Mouse (Mus musculus): ENCODE results near the gene Myh8.
A peak's percentile ranks its signal among the peaks of the same experiment; 100 is the strongest.

Myh8 gene

GRCm38 (mm10) chr11:67276601-67277174 is at the start of gene Myh8:
Gene Myh8, plus strand, starts transcription at chr11:67277124.
- DNase-seq, result no peak

- DNase-seq, result no peak
Observed at GRCm38 (mm10) chr11:67228731-67229130, 48.2 kb upstream of the Myh8 start.

- DNase-seq, result no peak
Observed at GRCm38 (mm10) chr11:67229166-67229565, 47.8 kb upstream of the Myh8 start.

- no peak for DNase-seq
Observed at GRCm38 (mm10) chr11:67229946-67230345, 47.0 kb upstream of the Myh8 start.

- DNase-seq, result no peak
Observed at GRCm38 (mm10) chr11:67235639-67236358, 41.1 kb upstream of the Myh8 start.

- no peak for DNase-seq
Observed at GRCm38 (mm10) chr11:67236799-67237198, 40.1 kb upstream of the Myh8 start.

GRCm38 (mm10) chr11:67237481-67238079 is 39.3 kb upstream of the Myh8 start, which contains the start of gene Myh4:
Gene Myh4, plus strand, starts transcription at chr11:67238029.
- DNase-seq, result no peak

- no peak for DNase-seq
Observed at GRCm38 (mm10) chr11:67241051-67241450, 35.9 kb upstream of the Myh8 start.

- DNase-seq, result no peak
Observed at GRCm38 (mm10) chr11:67253691-67254090, 23.2 kb upstream of the Myh8 start.

GRCm38 (mm10) chr11:67257048-67257447 is 19.9 kb upstream of the Myh8 start:
- no peak for DNase-seq

GRCm38 (mm10) chr11:67260956-67261355 is 16.0 kb upstream of the Myh8 start:
- no peak for DNase-seq

GRCm38 (mm10) chr11:67293440-67293839 is 16.5 kb downstream of the Myh8 start:
- DNase-seq, result no peak

GRCm38 (mm10) chr11:67313733-67314452 is 37.0 kb downstream of the Myh8 start:
- DNase-seq, result no peak

GRCm38 (mm10) chr11:67321358-67321757 is 44.4 kb downstream of the Myh8 start, which contains the start of gene Myh13:
Gene Myh13, plus strand, starts transcription at chr11:67321658.
- DNase-seq, result no peak

GRCm38 (mm10) chr11:67326536-67326935 is 49.6 kb downstream of the Myh8 start:
- no peak for DNase-seq

- DNase-seq, result no peak
Observed at GRCm38 (mm10) chr11:67344556-67344955, 67.6 kb downstream of the Myh8 start.

- DNase-seq, result no peak
Observed at GRCm38 (mm10) chr11:67345186-67345855, 68.4 kb downstream of the Myh8 start.

- no peak for DNase-seq
Observed at GRCm38 (mm10) chr11:67345856-67346236, 68.9 kb downstream of the Myh8 start.

- DNase-seq, result peak; percentile 35
Observed at GRCm38 (mm10) chr11:67350153-67350768, 73.3 kb downstream of the Myh8 start.

GRCm38 (mm10) chr11:67353011-67353410 is 76.1 kb downstream of the Myh8 start:
- DNase-seq, result no peak

- DNase-seq, result no peak
Observed at GRCm38 (mm10) chr11:67358031-67358430, 81.1 kb downstream of the Myh8 start.
